Mouse (Mus musculus) hindbrain, embryonic 15.5 days (tissue): ENCODE data around the gene Trcg1. TPM values are rescaled to one million over a fixed set of nuclear protein-coding genes. Genes with fewer than 3 reads are reported as not detected.

Experiments used
- ATAC-seq: fragments of 200-750 bp; cut with Nextera tagmentation; 2 replicates; pipeline ENCODE4 v1.8.0; 2017; ENCODE audit warnings: low read depth, moderate number of reproducible peaks, moderate TSS enrichment; ENCODE audit not compliant: low FRiP score
- H3K27ac ChIP-seq: fragments of 300-500 bp; sonication (generic); replicated peaks from 2 replicates; pipeline ENCODE4 v1.5.1; 2015; ENCODE audit warnings: mild to moderate bottlenecking, inconsistent platforms
- H3K27me3 ChIP-seq: fragments of 300-500 bp; sonication (generic); 2 replicates; pipeline ENCODE4 v1.6.1; 2015; ENCODE audit warnings: control low read depth, inconsistent platforms
- H3K36me3 ChIP-seq: fragments of 300-500 bp; sonication (generic); 2 replicates; pipeline ENCODE4 v1.6.1; 2015; ENCODE audit warnings: control low read depth, inconsistent platforms
- H3K4me1 ChIP-seq: fragments of 300-500 bp; sonication (generic); replicated peaks from 2 replicates; pipeline ENCODE4 v1.6.1; 2015; ENCODE audit warnings: control low read depth, inconsistent platforms
- H3K4me2 ChIP-seq: fragments of 300-500 bp; sonication (generic); 2 replicates; pipeline ENCODE4 v1.6.1; 2015; ENCODE audit warnings: moderate library complexity, mild to moderate bottlenecking, inconsistent platforms
- H3K4me3 ChIP-seq: fragments of 300-500 bp; sonication (generic); 2 replicates; pipeline ENCODE4 v1.5.1; 2015; ENCODE audit warnings: mild to moderate bottlenecking, inconsistent platforms
- H3K9ac ChIP-seq: fragments of 300-500 bp; sonication (generic); 2 replicates; pipeline ENCODE4 v1.6.1; 2015; ENCODE audit warnings: inconsistent platforms
- H3K9me3 ChIP-seq: fragments of 300-500 bp; sonication (generic); 2 replicates; pipeline ENCODE4 v1.6.1; 2016; ENCODE audit warnings: control low read depth, inconsistent platforms
- WGBS: fragments of 180-500 bp; shearing (Covaris S2); methylation state at CpG from one replicate; pipeline ENCODE4 v1.1.7; 2015; 5-methylcytosine and 5-hydroxymethylcytosine counted together
- polyA plus RNA-seq: library from polyadenylated mRNA; unstranded; fragments of >200 nt; fragmentation: Nextera tagmentation; extraction: Ambion mirVana; gene quantifications from 2 replicates; pipeline ENCODE4 v1.2.1, GENCODE M21; 2015

Gene Trcg1
- polyA plus RNA-seq, 1 experiment from 2014 or later = not detected

- no peak overlapping the region for H3K4me2 ChIP-seq
- no peak overlapping the region for H3K27ac ChIP-seq
- H3K4me3 ChIP-seq = no peak overlapping the region
- H3K9me3 ChIP-seq = no peaks in the 10 kb centered on the region
- ATAC-seq = no peak
- WGBS = 92% methylated on average over 2 of the region's 2 CpGs
- H3K9ac ChIP-seq = no peak overlapping the region
- no peaks in the 10 kb centered on the region for H3K36me3 ChIP-seq
- H3K4me1 ChIP-seq = no peaks in the 10 kb centered on the region
- H3K27me3 ChIP-seq = no peaks in the 10 kb centered on the region
These were observed 1.9 kb downstream of the Trcg1 start for GRCm38 (mm10) chr9:57238220-57238619.

- H3K4me2 ChIP-seq = no peak overlapping the region
- no peaks in the 10 kb centered on the region for H3K36me3 ChIP-seq
- 87% methylated on average over 5 of the region's 5 CpGs for WGBS
- H3K4me3 ChIP-seq = no peak overlapping the region
- H3K27me3 ChIP-seq = no peaks in the 10 kb centered on the region
- no peak for ATAC-seq
- no peaks in the 10 kb centered on the region for H3K9me3 ChIP-seq
- H3K27ac ChIP-seq = no peak overlapping the region
- no peak overlapping the region for H3K9ac ChIP-seq
- no peaks in the 10 kb centered on the region for H3K4me1 ChIP-seq
These were observed 4.8 kb downstream of the Trcg1 start for GRCm38 (mm10) chr9:57241111-57241510.

GRCm38 (mm10) chr9:57242916-57243315 lies 6.6 kb downstream of the Trcg1 start:
- Histone ChIP-seq H3K27ac (no peak overlapping the region), H3K36me3 (no peaks in the 10 kb centered on the region), H3K9me3 (no peaks in the 10 kb centered on the region), H3K4me2 (no peak overlapping the region), H3K4me1 (no peaks in the 10 kb centered on the region), H3K27me3 (no peaks in the 10 kb centered on the region), H3K9ac (no peak overlapping the region), H3K4me3 (no peak overlapping the region)
- WGBS = 26% methylated on average over 5 of the region's 5 CpGs
- no peak for ATAC-seq

GRCm38 (mm10) chr9:57244106-57244685 lies 7.8 kb downstream of the Trcg1 start:
- H3K27me3 ChIP-seq = no peaks in the 10 kb centered on the region
- no peaks in the 10 kb centered on the region for H3K4me1 ChIP-seq
- WGBS = 35% methylated on average over 7 of the region's 7 CpGs
- ATAC-seq = no peak
- H3K4me2 ChIP-seq = no peak overlapping the region
- H3K4me3 ChIP-seq = no peak overlapping the region
- H3K27ac ChIP-seq = no peak overlapping the region
- H3K9me3 ChIP-seq = no peaks in the 10 kb centered on the region
- no peak overlapping the region for H3K9ac ChIP-seq
- no peaks in the 10 kb centered on the region for H3K36me3 ChIP-seq

GRCm38 (mm10) chr9:57246482-57246881 lies 10.1 kb downstream of the Trcg1 start:
- ATAC-seq = no peak
- Histone ChIP-seq H3K9ac (no peak overlapping the region), H3K27ac (no peak overlapping the region), H3K4me3 (no peak overlapping the region), H3K4me2 (no peak overlapping the region), H3K9me3 (no peaks in the 10 kb centered on the region), H3K4me1 (no peaks in the 10 kb centered on the region), H3K36me3 (no peaks in the 10 kb centered on the region), H3K27me3 (no peaks in the 10 kb centered on the region)
- 94% methylated on average over 5 of the region's 5 CpGs for WGBS

- no peaks in the 10 kb centered on the region for H3K9me3 ChIP-seq
- 59% methylated on average over 8 of the region's 8 CpGs for WGBS
These were observed 10.9 kb downstream of the Trcg1 start for GRCm38 (mm10) chr9:57247201-57247671.

GRCm38 (mm10) chr9:57248030-57248942 lies 11.9 kb downstream of the Trcg1 start:
- Histone ChIP-seq H3K4me2 (no peak overlapping the region), H3K9ac (no peak overlapping the region), H3K27me3 (no peaks in the 10 kb centered on the region), H3K27ac (no peak overlapping the region), H3K4me3 (no peak overlapping the region), H3K4me1 (no peaks in the 10 kb centered on the region), H3K9me3 (no peaks in the 10 kb centered on the region), H3K36me3 (no peaks in the 10 kb centered on the region)
- 76% methylated on average over 7 of the region's 7 CpGs for WGBS
- ATAC-seq = no peak

More at GRCm38 (mm10) chr9:57247201-57247671, 10.9 kb downstream of the Trcg1 start:
- H3K4me3 ChIP-seq = no peak overlapping the region
- no peaks in the 10 kb centered on the region for H3K36me3 ChIP-seq
- no peak overlapping the region for H3K9ac ChIP-seq
- H3K4me2 ChIP-seq = no peak overlapping the region
- no peaks in the 10 kb centered on the region for H3K4me1 ChIP-seq
- H3K27me3 ChIP-seq = no peaks in the 10 kb centered on the region
- no peak for ATAC-seq
- no peak overlapping the region for H3K27ac ChIP-seq

GRCm38 (mm10) chr9:57250026-57250425 lies 13.7 kb downstream of the Trcg1 start:
- no peaks in the 10 kb centered on the region for H3K27me3 ChIP-seq

GRCm38 (mm10) chr9:57251139-57251538 lies 14.8 kb downstream of the Trcg1 start:
- no peak overlapping the region for H3K4me2 ChIP-seq
- no peaks in the 10 kb centered on the region for H3K36me3 ChIP-seq
- no peaks in the 10 kb centered on the region for H3K4me1 ChIP-seq
- WGBS = 91% methylated on average over 2 of the region's 2 CpGs
- no peak for ATAC-seq
- H3K27ac ChIP-seq = no peak overlapping the region
- no peak overlapping the region for H3K9ac ChIP-seq
- H3K4me3 ChIP-seq = no peak overlapping the region
- H3K27me3 ChIP-seq = no peaks in the 10 kb centered on the region
- H3K9me3 ChIP-seq = no peaks in the 10 kb centered on the region

More at GRCm38 (mm10) chr9:57250026-57250425, 13.7 kb downstream of the Trcg1 start:
- Histone ChIP-seq H3K9ac (no peak overlapping the region), H3K9me3 (no peaks in the 10 kb centered on the region), H3K36me3 (no peaks in the 10 kb centered on the region), H3K4me2 (no peak overlapping the region), H3K4me1 (no peaks in the 10 kb centered on the region), H3K27ac (no peak overlapping the region), H3K4me3 (no peak overlapping the region)
- 87% methylated on average over 4 of the region's 4 CpGs for WGBS
- ATAC-seq = no peak

GRCm38 (mm10) chr9:57254061-57254460 lies 17.7 kb downstream of the Trcg1 start:
- Histone ChIP-seq H3K4me3 (no peak overlapping the region), H3K27me3 (no peaks in the 10 kb centered on the region), H3K4me1 (no peaks in the 10 kb centered on the region), H3K9me3 (no peaks in the 10 kb centered on the region), H3K9ac (no peak overlapping the region), H3K4me2 (no peak overlapping the region), H3K36me3 (no peaks in the 10 kb centered on the region), H3K27ac (no peak overlapping the region)
- 92% methylated on average over 7 of the region's 7 CpGs for WGBS
- ATAC-seq = no peak

GRCm38 (mm10) chr9:57254823-57255495 lies 18.6 kb downstream of the Trcg1 start:
- no peak for ATAC-seq
- Histone ChIP-seq H3K27ac (no peak overlapping the region), H3K27me3 (no peaks in the 10 kb centered on the region), H3K4me1 (no peaks in the 10 kb centered on the region), H3K9ac (no peak overlapping the region), H3K9me3 (no peaks in the 10 kb centered on the region), H3K4me3 (no peak overlapping the region), H3K4me2 (no peak overlapping the region), H3K36me3 (no peaks in the 10 kb centered on the region)
- WGBS = 90% methylated on average over 9 of the region's 9 CpGs

GRCm38 (mm10) chr9:57256309-57256708 lies 20.0 kb downstream of the Trcg1 start:
- Histone ChIP-seq H3K4me3 (no peak overlapping the region), H3K9me3 (no peaks in the 10 kb centered on the region), H3K36me3 (no peaks in the 10 kb centered on the region), H3K4me1 (peaks cover 6% of the 10 kb centered on the region), H3K4me2 (no peak overlapping the region), H3K27me3 (peaks cover 7% of the 10 kb centered on the region; the same call in 1 of the 2 replicates), H3K9ac (no peak overlapping the region), H3K27ac (no peak overlapping the region)
- no peak for ATAC-seq
- WGBS = 92% methylated on average over 20 of the region's 20 CpGs
